Mouse (Mus musculus) cerebellum, postnatal 10 days (tissue): ENCODE results near the gene Nat8f7.
"Not testable (repeated sequence)": the region's sequence is repeated elsewhere in the genome, so short reads cannot be mapped to it uniquely, and the experiment has no call there.

Experiments used
- DNase-seq, 2 experiments: peaks; one replicate each; pipeline ENCODE4 v3.0.0; 2021; ENCODE audit warnings: mixed read lengths in 2 of 2

The Nat8f7 gene

GRCm38 (mm10) chr6:85713105-85713504, at the start of gene Nat8f7:
Gene Nat8f7, minus strand, starts transcription at chr6:85713205.
- peak; percentile 3 to 11 for DNase-seq

- not testable (repeated sequence) for DNase-seq
These were observed 49.7 kb upstream of the Nat8f7 start for GRCm38 (mm10) chr6:85762678-85763077.

GRCm38 (mm10) chr6:85755705-85756249, 42.8 kb upstream of the Nat8f7 start:
- not testable (repeated sequence) for DNase-seq

- DNase-seq = not testable (repeated sequence)
These were observed 3.4 kb downstream of the Nat8f7 start for GRCm38 (mm10) chr6:85709607-85710006.

DNA sequence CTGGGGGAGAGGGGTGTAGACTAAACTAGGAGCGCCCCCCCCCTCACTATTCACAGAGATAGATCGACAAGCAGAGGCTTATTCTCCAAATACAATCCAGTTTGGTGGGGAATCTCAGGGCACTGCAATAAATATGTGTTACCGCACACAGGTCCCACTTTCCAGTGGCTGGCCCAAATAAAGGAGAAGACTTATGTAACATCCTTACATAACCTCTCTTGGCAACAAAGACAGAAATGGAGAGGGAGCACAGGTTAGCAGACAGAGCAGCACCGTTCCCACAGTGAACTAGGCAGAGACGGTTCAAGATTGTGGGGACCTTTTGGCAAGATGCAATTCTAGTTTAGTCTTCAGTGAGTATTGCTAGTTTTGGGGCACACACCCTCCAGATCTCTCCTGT, 3.8 kb downstream of the Nat8f7 start:
- DNase-seq = not testable (repeated sequence)

DNA sequence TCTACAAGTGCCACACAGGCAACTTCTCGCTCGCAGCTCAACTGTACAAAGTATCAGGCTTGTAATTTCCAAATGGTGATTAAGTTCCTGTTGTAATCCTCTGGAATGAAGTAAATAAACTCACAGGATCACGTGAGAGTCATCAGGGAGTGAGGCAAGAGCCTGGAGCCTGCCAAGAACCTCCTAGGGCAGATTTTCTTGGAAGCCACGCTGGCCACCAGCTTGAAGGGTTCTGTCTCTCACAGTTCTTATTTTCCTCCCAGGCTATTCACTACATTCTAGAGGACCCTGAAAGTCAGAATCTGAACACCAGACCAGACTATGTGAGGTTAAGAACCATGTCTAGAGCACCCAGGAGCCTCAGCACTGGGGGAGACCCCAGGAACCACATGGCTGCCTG, 11.1 kb downstream of the Nat8f7 start:
- not testable (repeated sequence) for DNase-seq
